In the genomic region with DNA sequence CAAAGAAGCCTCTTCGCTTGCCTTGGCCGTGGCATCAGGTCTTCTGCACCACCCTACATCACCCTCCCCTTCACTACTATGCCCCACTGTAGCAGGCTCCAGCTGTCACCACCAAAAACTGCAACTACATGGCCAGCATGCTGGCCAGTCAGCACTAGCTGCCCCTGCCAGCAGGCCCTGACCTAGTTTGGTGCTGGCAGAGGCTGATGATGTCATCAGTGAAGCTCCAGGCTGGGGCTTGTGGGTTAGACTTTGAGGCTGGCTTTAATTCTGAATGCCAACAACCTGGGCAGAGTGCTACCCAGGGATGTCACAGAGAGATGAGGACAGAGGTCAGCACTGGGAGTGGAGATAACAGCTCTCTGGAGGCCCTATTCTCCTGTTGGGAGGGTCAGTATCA, we compare ENCODE assay signal across 13 mouse cellular contexts. TPM values are rescaled to one million over a fixed set of nuclear protein-coding genes. Genes with fewer than 3 reads are reported as not detected.
DNase-seq lines count a peak whose midpoint lies in the region; ATAC-seq and TF ChIP-seq lines count a peak whose summit lies in the region.
"Had no signal": no experiment of that assay in that cellular context is flagged by ENCODE, and none has a peak within 500 bp of the region (broad histone marks: within the 10 kb centered on the region; RNA-seq: fewer than 3 reads in every experiment).

No protein-coding gene starts in this region.

- no peak for TF ChIP-seq CTCF in hindbrain, postnatal 0 days (IDR thresholded peaks at IDR 0.05; ENCODE audit: low read depth)
- no peak for TF ChIP-seq CTCF in stomach, postnatal 0 days (IDR thresholded peaks at IDR 0.05; ENCODE audit: low read depth)

- WGBS in hindbrain, postnatal 0 days = 76% methylated on average over 2 of the region's 2 CpGs
- WGBS in hindbrain, embryonic 11.5 days = 97% methylated on average over 2 of the region's 2 CpGs
- WGBS in stomach, postnatal 0 days = 73% methylated on average over 2 of the region's 2 CpGs

- H3K27ac ChIP-seq in hindbrain, postnatal 0 days = no peak overlapping the region
- no peak overlapping the region for H3K27ac ChIP-seq in hindbrain, embryonic 11.5 days (ENCODE audit: low read depth, low read length)
- H3K27ac ChIP-seq in stomach, postnatal 0 days (replicated peaks) = no peak overlapping the region
- H3K27ac ChIP-seq: left cerebral cortex, adult 2 months; stomach, embryonic 15.5 days had no signal

- no peaks in the 10 kb centered on the region for H3K27me3 ChIP-seq in hindbrain, postnatal 0 days (ENCODE audit: insufficient read depth, low read length)
- H3K27me3 ChIP-seq in hindbrain, embryonic 11.5 days (ENCODE audit: control insufficient read depth, insufficient read depth, low read length) = no peaks in the 10 kb centered on the region
- no peaks in the 10 kb centered on the region for H3K27me3 ChIP-seq in stomach, postnatal 0 days (ENCODE audit: control insufficient read depth, insufficient read depth, low read length)
- H3K27me3 ChIP-seq: stomach, embryonic 15.5 days had no signal

- H3K36me3 ChIP-seq in hindbrain, postnatal 0 days (ENCODE audit: insufficient read depth, low read length) = no peaks in the 10 kb centered on the region
- H3K36me3 ChIP-seq in hindbrain, embryonic 11.5 days (ENCODE audit: control insufficient read depth, insufficient read depth, low read length) = no peaks in the 10 kb centered on the region
- H3K36me3 ChIP-seq in stomach, postnatal 0 days (ENCODE audit: control insufficient read depth, insufficient read depth, low read length) = no peaks in the 10 kb centered on the region
- H3K36me3 ChIP-seq: stomach, embryonic 15.5 days had no signal

- intact Hi-C loops in gastrocnemius, postnatal 14 days (cut with DNase I; ENCODE audit: low total_unique reads) = no loop called here

- no peak overlapping the region for H3K4me3 ChIP-seq in hindbrain, postnatal 0 days (ENCODE audit: low read length)
- no peak overlapping the region for H3K4me3 ChIP-seq in hindbrain, embryonic 11.5 days (ENCODE audit: low read depth, low read length)
- H3K4me3 ChIP-seq in stomach, postnatal 0 days (ENCODE audit: low read depth, low read length) = no peak overlapping the region
- H3K4me3 ChIP-seq: left cerebral cortex, adult 2 months; stomach, embryonic 15.5 days had no signal

- H3K4me1 ChIP-seq in hindbrain, postnatal 0 days (ENCODE audit: insufficient read depth, low read length) = no peaks in the 10 kb centered on the region
- H3K4me1 ChIP-seq in hindbrain, embryonic 11.5 days (replicated peaks; ENCODE audit: control insufficient read depth, insufficient read depth, low read length) = no peaks in the 10 kb centered on the region
- H3K4me1 ChIP-seq in stomach, postnatal 0 days (replicated peaks; ENCODE audit: control insufficient read depth, insufficient read depth) = no peaks in the 10 kb centered on the region

- no peak overlapping the region for H3K4me2 ChIP-seq in hindbrain, postnatal 0 days (ENCODE audit: low read depth, low read length)
- H3K4me2 ChIP-seq in hindbrain, embryonic 11.5 days (replicated peaks; ENCODE audit: low read depth, low read length) = no peak overlapping the region
- no peak overlapping the region for H3K4me2 ChIP-seq in stomach, postnatal 0 days (replicated peaks; ENCODE audit: low read depth)
- H3K4me2 ChIP-seq: heart, embryonic 11.5 days; stomach, embryonic 15.5 days had no signal

- no peak for DNase-seq in hindbrain, postnatal 0 days (ENCODE audit: low spot score)
- DNase-seq in hindbrain, embryonic 11.5 days (ENCODE audit: low spot score) = no peak
- peak; percentile 84 for DNase-seq in adrenal gland, adult 2 months
- DNase-seq in cerebellum, adult 11-12 months = peak; percentile 73
- DNase-seq in gastrocnemius, postnatal 14 days = peak; percentile 37
- DNase-seq in kidney, adult 11 months = no peak
- no peak for DNase-seq in stomach, postnatal 0 days (ENCODE audit: low spot score)
- DNase-seq: kidney, adult 9 months; thymus, postnatal 25 days had no signal

- no peaks in the 10 kb centered on the region for H3K9me3 ChIP-seq in hindbrain, postnatal 0 days (ENCODE audit: low read length)
- H3K9me3 ChIP-seq in hindbrain, embryonic 11.5 days (ENCODE audit: control insufficient read depth, low read length) = no peaks in the 10 kb centered on the region
- H3K9me3 ChIP-seq in stomach, postnatal 0 days (ENCODE audit: control insufficient read depth, low read length) = no peaks in the 10 kb centered on the region
- H3K9me3 ChIP-seq: stomach, embryonic 15.5 days had no signal

- H3K9ac ChIP-seq in hindbrain, postnatal 0 days (replicated peaks; ENCODE audit: low read length) = no peak overlapping the region
- no peak overlapping the region for H3K9ac ChIP-seq in hindbrain, embryonic 11.5 days (ENCODE audit: low read depth, low read length)
- H3K9ac ChIP-seq in stomach, postnatal 0 days (ENCODE audit: low read length) = no peak overlapping the region
- H3K9ac ChIP-seq: stomach, embryonic 15.5 days had no signal

- peak; percentile 73; the same call in 1 of the 2 replicates for ATAC-seq in hindbrain, postnatal 0 days
- ATAC-seq in hindbrain, embryonic 11.5 days (ENCODE audit: low FRiP score) = no peak
- no peak for ATAC-seq in stomach, postnatal 0 days (ENCODE audit: low FRiP score, low TSS enrichment)
- ATAC-seq: Patski had no signal

- no peak for TF ChIP-seq EP300 in stomach, postnatal 0 days (optimal IDR thresholded peaks at IDR 0.05)

RNA-seq across cellular contexts. Expression of gene Nectin1, which starts 35.1 kb away (rescaled TPM):
- total RNA-seq in hindbrain, postnatal 0 days (2014; rRNA removed) = 69.2 and 72.8 TPM in 2 replicates
- 15.7 and 17.1 TPM in 2 replicates for polyA plus RNA-seq in hindbrain, postnatal 0 days (2015; fragmentation: Nextera tagmentation; extraction: Ambion mirVana)
- 8.5 and 10.9 TPM in 2 replicates for polyA plus RNA-seq in hindbrain, embryonic 11.5 days (2014; fragmentation: Nextera tagmentation; extraction: Ambion mirVana)
- 10 to 100 TPM; 24.4 to 50.2 TPM for total RNA-seq in adrenal gland, adult 2 months (2021)
- polyA plus RNA-seq in adrenal gland, adult 2 months (2012; rRNA removed) = 27.7 and 29.3 TPM in 2 replicates
- total RNA-seq in gastrocnemius, postnatal 14 days (2021) = 1 to 10 TPM; 4.5 to 6.7 TPM
- 5.9 and 6.7 TPM in 2 replicates for polyA plus RNA-seq in stomach, postnatal 0 days (2015; fragmentation: Nextera tagmentation; extraction: Ambion mirVana)

Comparison
In these comparisons a context has a peak if more than half of its experiments do, and no peak if none do; other contexts are left out.
1. DNase-seq: peak in adrenal gland, adult 2 months (single experiment), cerebellum, adult 11-12 months (single experiment) and gastrocnemius, postnatal 14 days (single experiment); none in hindbrain, postnatal 0 days (single experiment), hindbrain, embryonic 11.5 days (single experiment), kidney, adult 11 months (single experiment) and stomach, postnatal 0 days (single experiment).